Mouse (Mus musculus) small intestine, adult 2 months (tissue): ENCODE results near the gene Fdxacb1. TPM values are rescaled to one million over a fixed set of nuclear protein-coding genes. Genes with fewer than 3 reads are reported as not detected.

ENCODE experiments used
- H3K27ac ChIP-seq: fragments of 200-500 bp; 2 replicates; pipeline ENCODE4 v1.5.1; 2012; ENCODE audit warnings: low read depth, low read length, control low read depth, inconsistent platforms; ENCODE audit not compliant: insufficient read depth
- H3K27me3 ChIP-seq: fragments of 200-500 bp; 2 replicates; pipeline ENCODE4 v1.6.1; 2012; ENCODE audit warnings: mild to moderate bottlenecking, moderate library complexity, low read length, inconsistent platforms; ENCODE audit not compliant: control insufficient read depth, insufficient read depth
- H3K36me3 ChIP-seq: fragments of 200-500 bp; 2 replicates; pipeline ENCODE4 v1.6.1; 2012; ENCODE audit warnings: mild to moderate bottlenecking, low read length, control low read depth, inconsistent platforms; ENCODE audit not compliant: control insufficient read depth, insufficient read depth
- H3K4me1 ChIP-seq: fragments of 200-500 bp; 2 replicates; pipeline ENCODE4 v1.6.1; 2012; ENCODE audit warnings: low read length, inconsistent platforms, mixed read lengths; ENCODE audit not compliant: control insufficient read depth, insufficient read depth, insufficient read length
- H3K4me3 ChIP-seq: fragments of 200-500 bp; 2 replicates; pipeline ENCODE4 v1.5.1; 2012; ENCODE audit warnings: low read depth, mild to moderate bottlenecking, control low read depth, inconsistent platforms, low read length, moderate library complexity
- CTCF ChIP-seq: fragments of 200-500 bp; IDR thresholded peaks from 2 replicates; pipeline ENCODE4 v1.5.1; 2012; ENCODE audit warnings: low read depth, mild to moderate bottlenecking, control low read depth, inconsistent platforms, low read length, moderate library complexity, mixed read lengths; ENCODE audit not compliant: insufficient replicate concordance, insufficient read length; ENCODE audit errors: extremely low read depth
- POLR2A ChIP-seq: fragments of 200-500 bp; IDR thresholded peaks from 2 replicates; pipeline ENCODE4 v1.6.1; 2012; ENCODE audit warnings: low read depth, mild to moderate bottlenecking, control low read depth, inconsistent platforms, low read length, moderate library complexity
- WGBS: fragments of 180-500 bp; shearing (Covaris S2); methylation state at CpG from one replicate; pipeline ENCODE4 v1.1.7; 2018; 5-methylcytosine and 5-hydroxymethylcytosine counted together
- polyA plus RNA-seq: library from polyadenylated mRNA; depleted of rRNA; stranded (reverse); fragments of >200 nt; gene quantifications from 2 replicates; pipeline ENCODE4 v1.2.3, GENCODE M21; 2012

The Fdxacb1 gene
- polyA plus RNA-seq, 1 experiment = 2.4 TPM

DNA sequence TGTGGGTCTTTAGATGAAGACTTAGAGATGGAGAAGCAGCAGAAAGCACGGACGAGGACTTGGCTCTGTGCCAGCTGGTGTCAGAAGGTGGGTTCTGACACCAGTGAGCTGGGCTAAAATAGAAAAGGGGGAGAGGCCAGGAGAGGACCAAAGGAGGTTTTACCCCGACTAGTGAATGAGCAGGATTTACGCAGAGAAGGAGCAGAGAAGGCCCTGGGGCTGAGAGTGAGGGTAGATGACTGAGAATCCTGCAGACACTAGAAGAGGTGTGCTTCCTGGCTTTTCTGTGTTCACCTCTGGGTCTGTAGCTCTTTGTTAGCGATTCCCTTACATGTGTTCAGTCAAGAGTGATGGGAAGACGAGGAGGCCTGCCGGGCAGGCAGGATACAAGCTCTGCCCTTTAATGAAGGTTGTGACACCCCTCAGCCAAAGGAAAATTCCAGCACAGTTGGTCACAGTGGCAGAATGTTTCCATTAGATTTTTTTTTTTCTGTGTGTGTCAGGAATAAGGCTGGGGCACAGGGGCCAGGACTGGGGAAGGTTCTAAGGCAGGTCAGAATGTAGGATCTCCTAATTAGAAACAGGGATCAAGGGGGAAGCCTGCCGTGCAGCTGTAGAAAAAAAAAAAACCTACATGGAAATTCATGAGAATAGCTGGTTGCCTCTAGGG is 42.0 kb upstream of the Fdxacb1 start:
- Histone ChIP-seq H3K27ac (no peak overlapping the region), H3K27me3 (no peaks in the 10 kb centered on the region), H3K36me3 (no peaks in the 10 kb centered on the region), H3K4me1 (peaks cover 8% of the 10 kb centered on the region), H3K4me3 (no peak overlapping the region)
- no peak for TF ChIP-seq CTCF
- WGBS = 79% methylated on average over 8 of the region's 8 CpGs

DNA sequence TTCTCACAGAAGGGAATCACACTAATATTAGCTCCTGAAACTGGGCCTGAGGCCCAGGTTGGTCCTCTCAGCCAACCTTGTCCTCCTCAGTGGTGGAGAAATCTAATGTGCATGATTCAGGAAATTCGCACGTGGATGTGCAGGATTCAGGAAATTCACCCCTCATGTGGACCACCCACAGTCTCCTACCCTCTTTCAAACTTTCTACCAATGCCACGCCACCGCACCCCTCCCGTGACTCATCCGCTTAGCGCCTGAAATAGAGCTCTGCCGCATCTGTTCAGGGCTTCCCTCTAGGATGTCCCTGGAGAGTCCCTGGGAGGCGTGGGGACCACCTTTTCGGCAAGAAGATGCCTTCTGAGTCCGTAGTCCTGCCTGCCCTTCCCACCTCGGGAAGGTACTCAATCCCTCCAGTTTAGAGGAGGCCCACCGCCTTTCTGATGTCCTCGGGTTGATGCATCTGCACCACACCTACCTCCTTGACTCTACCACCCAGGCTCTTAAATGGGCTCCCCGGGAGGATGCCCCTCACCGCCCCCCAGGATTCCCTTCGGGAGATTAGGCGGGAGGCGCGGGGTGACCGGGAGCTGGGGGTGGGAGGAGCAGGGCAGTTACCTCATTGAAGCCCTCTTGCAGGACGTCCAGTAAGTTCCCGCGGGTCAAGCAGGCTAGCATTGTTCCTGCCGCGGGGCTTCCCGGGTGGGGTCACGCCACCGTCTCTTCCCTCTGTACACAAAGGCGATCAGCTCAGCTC is 40.7 kb upstream of the Fdxacb1 start:
- Histone ChIP-seq H3K4me3 (peak overlapping the region; percentile 59), H3K27me3 (no peaks in the 10 kb centered on the region), H3K36me3 (no peaks in the 10 kb centered on the region), H3K4me1 (peaks cover 6% of the 10 kb centered on the region; the same call in 1 of the 2 replicates), H3K27ac (no peak overlapping the region)
- 35% methylated on average over 30 of the region's 30 CpGs for WGBS
- TF ChIP-seq CTCF (no peak), POLR2A (no peak)

DNA sequence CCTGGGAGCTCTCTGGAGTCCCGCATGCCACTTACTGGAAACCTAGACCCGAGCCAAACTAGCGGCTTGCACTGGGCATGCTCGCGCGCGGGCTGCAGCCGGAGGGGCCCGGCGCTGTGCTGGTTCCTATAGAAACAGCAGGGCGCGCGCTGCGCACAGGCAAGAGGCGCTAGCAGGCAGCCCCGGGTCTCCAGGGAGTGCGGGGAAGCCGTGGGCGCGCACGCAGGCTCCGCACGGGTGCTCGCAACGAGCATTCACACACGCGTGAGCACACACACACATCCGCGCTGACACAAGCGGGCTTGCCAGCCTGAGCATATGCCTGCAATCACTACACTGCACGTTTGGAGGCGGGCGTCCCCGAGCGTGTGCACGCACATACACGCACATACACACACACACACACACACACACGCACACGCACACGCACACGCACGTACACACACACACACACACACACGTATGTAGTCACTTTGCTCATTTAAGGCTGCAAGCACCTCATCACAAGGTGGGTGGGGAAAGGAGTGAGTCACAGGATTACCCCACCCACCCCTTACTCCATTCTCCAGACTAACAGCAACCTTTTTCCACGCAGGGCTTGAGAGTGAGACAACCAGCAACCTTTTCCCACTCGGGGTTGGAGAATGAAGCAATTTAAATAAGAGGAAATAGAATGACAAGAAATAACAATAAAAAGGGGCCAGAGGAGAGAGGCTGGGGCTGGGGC is 39.9 kb upstream of the Fdxacb1 start:
- peaks cover 6% of the 10 kb centered on the region; the same call in 1 of the 2 replicates for H3K4me1 ChIP-seq
- under 1% methylated on average over 45 of the region's 45 CpGs for WGBS

DNA sequence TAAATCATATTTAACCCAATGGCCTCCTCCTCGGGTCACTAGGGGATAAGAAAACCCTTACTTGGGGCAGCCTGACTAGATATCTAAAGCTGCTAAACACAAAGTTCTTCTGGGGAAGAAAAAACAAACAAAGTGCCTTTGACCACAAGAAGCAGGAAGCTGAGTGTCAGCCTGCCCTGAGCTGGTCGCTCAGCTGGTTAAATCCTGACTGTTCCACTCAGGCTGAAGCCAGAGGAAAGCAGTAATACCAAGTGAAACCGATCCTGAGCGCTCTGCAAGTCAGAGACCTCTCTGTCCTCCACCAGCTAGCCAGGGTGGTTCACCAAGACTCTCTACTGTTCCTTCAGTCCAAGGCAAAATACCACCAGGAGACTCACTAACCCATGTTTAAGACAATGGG is 38.4 kb upstream of the Fdxacb1 start:
- H3K27me3 ChIP-seq = no peaks in the 10 kb centered on the region
- TF ChIP-seq CTCF (no peak), POLR2A (no peak)
- H3K4me3 ChIP-seq = no peak overlapping the region
- H3K4me1 ChIP-seq = peaks cover 6% of the 10 kb centered on the region; the same call in 1 of the 2 replicates
- WGBS = 65% methylated on average over 4 of the region's 4 CpGs
- no peak overlapping the region for H3K27ac ChIP-seq
- H3K36me3 ChIP-seq = no peaks in the 10 kb centered on the region

More for the DNA sequence above, 39.9 kb upstream of the Fdxacb1 start:
- TF ChIP-seq CTCF (no peak), POLR2A (no peak)
- H3K4me3 ChIP-seq = peak overlapping the region; percentile 59
- no peak overlapping the region for H3K27ac ChIP-seq
- H3K27me3 ChIP-seq = no peaks in the 10 kb centered on the region
- H3K36me3 ChIP-seq = no peaks in the 10 kb centered on the region

DNA sequence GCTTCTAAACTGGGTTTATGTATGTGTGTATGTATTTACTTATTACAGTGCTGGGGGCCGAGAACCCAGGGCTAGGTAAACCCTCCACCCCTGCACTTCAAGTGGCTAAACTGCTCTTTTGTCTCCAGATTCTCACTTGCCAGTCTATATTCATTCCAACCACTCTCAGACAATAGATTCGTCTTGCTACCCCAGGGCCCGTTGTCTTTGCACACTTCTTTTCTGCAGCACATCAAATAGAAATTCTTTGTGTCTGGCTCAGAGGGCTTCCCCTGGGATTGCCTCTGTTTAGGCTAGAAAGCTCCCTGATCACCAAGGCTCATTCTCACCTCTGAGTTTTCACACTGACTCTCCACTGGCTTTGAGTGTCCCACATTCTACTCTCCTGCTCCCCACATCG is 35.5 kb upstream of the Fdxacb1 start:
- Histone ChIP-seq H3K4me1 (peaks cover 6% of the 10 kb centered on the region; the same call in 1 of the 2 replicates), H3K36me3 (no peaks in the 10 kb centered on the region), H3K27me3 (no peaks in the 10 kb centered on the region), H3K4me3 (no peak overlapping the region), H3K27ac (no peak overlapping the region)
- WGBS = 68% methylated on average over 4 of the region's 4 CpGs
- TF ChIP-seq POLR2A = no peak
- TF ChIP-seq CTCF = no peak

DNA sequence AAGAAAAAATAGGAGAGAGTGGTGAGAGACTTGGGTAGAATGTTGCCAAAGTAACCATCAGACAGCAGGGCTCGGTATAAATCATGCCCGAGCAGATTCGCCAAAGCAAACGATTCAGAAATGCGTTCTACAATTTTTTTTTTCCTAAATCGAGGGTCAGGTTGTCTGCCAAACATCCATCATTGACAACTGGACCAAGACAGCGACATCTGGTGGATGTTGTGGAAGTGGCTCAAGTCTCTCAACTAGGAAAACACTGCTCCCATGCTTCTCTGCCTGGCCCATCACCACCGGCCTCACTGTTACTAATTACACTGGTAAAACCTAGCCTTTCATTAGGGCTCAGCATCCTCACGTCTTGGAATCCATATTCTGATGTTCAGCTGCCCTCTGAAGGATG is 33.0 kb upstream of the Fdxacb1 start:
- H3K27me3 ChIP-seq = no peaks in the 10 kb centered on the region
- H3K4me3 ChIP-seq = no peak overlapping the region
- no peak overlapping the region for H3K27ac ChIP-seq
- WGBS = 5% methylated on average over 9 of the region's 9 CpGs
- H3K36me3 ChIP-seq = 0 out of 2 replicates have a peak, but pooled peaks cover 2% of the 10 kb centered on the region
- peaks cover 3% of the 10 kb centered on the region; the same call in 1 of the 2 replicates for H3K4me1 ChIP-seq
- TF ChIP-seq POLR2A (no peak), CTCF (peak; percentile 50; the same call in 1 of the 2 replicates)
